Mouse (Mus musculus) bone marrow macrophage, adult 2 months (primary cell): Measurements from ENCODE around the gene Ces1b.

Experiments
- CTCF ChIP-seq: IDR thresholded peaks from 2 replicates; pipeline ENCODE4 v1.5.1; 2012; ENCODE audit warnings: low read depth, mild to moderate bottlenecking, low read length, moderate library complexity
- POLR2A ChIP-seq: IDR thresholded peaks from 2 replicates; pipeline ENCODE4 v1.6.1; 2012; ENCODE audit warnings: mild to moderate bottlenecking, low read depth, low read length, borderline replicate concordance

GRCm38 (mm10) chr8:93091324-93091723, 11.5 kb upstream of the Ces1b start:
- no peak for TF ChIP-seq CTCF
- TF ChIP-seq POLR2A = no peak
